Mouse (Mus musculus) embryonic facial prominence, embryonic 14.5 days (tissue): ENCODE results near the gene Fam241b. TPM values are rescaled to one million over a fixed set of nuclear protein-coding genes. Genes with fewer than 3 reads are reported as not detected.

Source experiments
- ATAC-seq: fragments of 200-750 bp; cut with Nextera tagmentation; 2 replicates; pipeline ENCODE4 v1.8.0; 2017; ENCODE audit warnings: low read depth, moderate number of reproducible peaks, moderate TSS enrichment
- DNase-seq: peaks from one replicate; pipeline ENCODE4 v3.0.0-alpha.2; 2015; ENCODE audit warnings: low spot score
- H3K27ac ChIP-seq: fragments of 300-500 bp; sonication (generic); replicated peaks from 2 replicates; pipeline ENCODE4 v1.5.1; 2014; ENCODE audit warnings: low read depth, mild to moderate bottlenecking, low read length, moderate library complexity
- H3K27me3 ChIP-seq: fragments of 300-500 bp; sonication (generic); replicated peaks from 2 replicates; pipeline ENCODE4 v1.6.1; 2014; ENCODE audit warnings: low read length; ENCODE audit not compliant: control insufficient read depth, insufficient read depth
- H3K36me3 ChIP-seq: fragments of 300-500 bp; sonication (generic); 2 replicates; pipeline ENCODE4 v1.6.1; 2014; ENCODE audit warnings: low read length, mixed read lengths; ENCODE audit not compliant: control insufficient read depth, insufficient read depth
- H3K4me1 ChIP-seq: fragments of 300-500 bp; sonication (generic); 2 replicates; pipeline ENCODE4 v1.6.1; 2014; ENCODE audit warnings: antibody characterized with exemption, low read length; ENCODE audit not compliant: control insufficient read depth, insufficient read depth
- H3K4me2 ChIP-seq: fragments of 300-500 bp; sonication (generic); 2 replicates; pipeline ENCODE4 v1.6.1; 2014; ENCODE audit warnings: low read depth, mild to moderate bottlenecking, low read length, moderate library complexity, mixed read lengths
- H3K4me3 ChIP-seq: fragments of 300-500 bp; sonication (generic); 2 replicates; pipeline ENCODE4 v1.5.1; 2014; ENCODE audit warnings: low read depth, mild to moderate bottlenecking, low read length
- H3K9ac ChIP-seq: fragments of 300-500 bp; sonication (generic); 2 replicates; pipeline ENCODE4 v1.6.1; 2014; ENCODE audit warnings: low read depth, mild to moderate bottlenecking, low read length, moderate library complexity, mixed read lengths
- H3K9me3 ChIP-seq: fragments of 300-500 bp; sonication (generic); 2 replicates; pipeline ENCODE4 v1.6.1; 2016; ENCODE audit warnings: low read length; ENCODE audit not compliant: control insufficient read depth
- WGBS: fragments of 180-500 bp; shearing (Covaris S2); extraction: QIAGEN DNeasy Blood & Tissue Kit; methylation state at CpG from one replicate; pipeline ENCODE4 v1.1.7; 2014; 5-methylcytosine and 5-hydroxymethylcytosine counted together
- polyA plus RNA-seq: library from polyadenylated mRNA; unstranded; fragments of >200 nt; fragmentation: Nextera tagmentation; extraction: Ambion mirVana; gene quantifications from 2 replicates; pipeline ENCODE4 v1.2.1, GENCODE M21; 2014

Fam241b gene
- polyA plus RNA-seq, 1 experiment from 2014 or later = 3.0 TPM

DNA sequence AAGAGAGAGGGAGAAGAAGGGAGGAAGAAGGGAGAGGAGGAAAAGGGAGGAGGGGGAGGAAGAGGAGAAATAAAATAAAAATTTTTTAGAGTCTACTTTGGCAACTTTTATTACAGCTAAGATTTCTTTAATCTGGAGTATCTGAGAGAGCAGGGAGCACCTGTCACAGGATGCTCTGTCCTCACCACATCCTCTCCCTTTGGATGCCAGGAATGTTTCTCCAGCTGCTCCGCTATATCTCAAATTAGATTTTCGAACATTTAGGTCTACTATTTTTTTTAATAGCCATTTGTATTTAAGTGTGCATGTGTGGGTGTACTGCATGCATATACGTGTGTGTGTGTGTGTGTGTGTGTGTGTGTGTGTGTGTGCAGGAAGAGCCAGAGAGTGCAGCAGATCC is 36.2 kb upstream of the Fam241b start:
- H3K4me3 ChIP-seq = no peak overlapping the region
- H3K4me2 ChIP-seq = no peak overlapping the region
- ATAC-seq = no peak
- no peak for DNase-seq
- no peaks in the 10 kb centered on the region for H3K4me1 ChIP-seq
- H3K27ac ChIP-seq = no peak overlapping the region
- no peaks in the 10 kb centered on the region for H3K9me3 ChIP-seq
- 0 out of 2 replicates have a peak, but pooled peaks cover under 1% of the 10 kb centered on the region for H3K27me3 ChIP-seq
- 89% methylated on average over 3 of the region's 3 CpGs for WGBS
- no peaks in the 10 kb centered on the region for H3K36me3 ChIP-seq
- H3K9ac ChIP-seq = no peak overlapping the region

DNA sequence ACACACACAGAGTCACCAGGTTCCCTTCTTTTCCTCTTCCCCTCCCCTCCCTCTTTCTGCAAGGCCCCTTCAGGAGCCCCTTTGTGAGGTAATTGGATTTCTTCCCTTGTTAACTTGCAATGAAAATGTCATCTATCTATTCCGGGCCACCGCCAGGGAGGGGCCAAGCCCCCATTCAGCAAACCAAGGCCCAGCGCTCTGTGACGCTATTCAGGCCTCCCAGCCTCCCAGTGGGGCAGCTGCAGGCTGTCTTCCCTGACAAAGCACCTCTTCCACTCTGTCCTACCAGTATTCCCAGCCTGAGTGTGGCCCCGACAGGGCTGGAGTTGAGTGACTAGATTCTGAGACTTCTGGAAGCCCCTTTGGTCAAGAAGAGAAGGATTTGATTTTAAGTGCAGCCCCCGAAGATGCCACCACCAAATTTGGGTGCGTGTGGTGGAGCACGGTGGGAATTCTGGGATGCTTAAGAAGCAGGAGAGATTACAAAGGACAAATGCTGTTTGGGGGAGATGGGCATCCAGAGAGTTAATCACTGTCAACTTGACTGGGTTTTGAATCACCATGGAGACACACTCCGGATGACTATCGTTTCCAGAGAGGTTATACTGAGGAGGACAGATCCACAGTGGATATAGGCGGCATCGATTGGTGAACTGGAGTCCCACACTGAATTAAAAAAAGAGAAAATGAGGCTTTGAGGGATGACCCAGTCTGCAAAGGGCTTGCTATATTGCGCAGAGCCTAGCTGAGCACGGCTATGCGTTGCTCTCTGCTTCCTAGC is 31.0 kb upstream of the Fam241b start:
- Histone ChIP-seq H3K4me1 (peaks cover 9% of the 10 kb centered on the region; the same call in 1 of the 2 replicates), H3K9ac (no peak overlapping the region), H3K4me3 (no peak overlapping the region), H3K36me3 (no peaks in the 10 kb centered on the region), H3K4me2 (no peak overlapping the region), H3K27ac (no peak overlapping the region), H3K27me3 (no peaks in the 10 kb centered on the region), H3K9me3 (no peaks in the 10 kb centered on the region)
- ATAC-seq (peak; percentile 47; the same call in 1 of the 2 replicates), DNase-seq (peak; percentile 13)
- WGBS = 43% methylated on average over 15 of the region's 15 CpGs

DNA sequence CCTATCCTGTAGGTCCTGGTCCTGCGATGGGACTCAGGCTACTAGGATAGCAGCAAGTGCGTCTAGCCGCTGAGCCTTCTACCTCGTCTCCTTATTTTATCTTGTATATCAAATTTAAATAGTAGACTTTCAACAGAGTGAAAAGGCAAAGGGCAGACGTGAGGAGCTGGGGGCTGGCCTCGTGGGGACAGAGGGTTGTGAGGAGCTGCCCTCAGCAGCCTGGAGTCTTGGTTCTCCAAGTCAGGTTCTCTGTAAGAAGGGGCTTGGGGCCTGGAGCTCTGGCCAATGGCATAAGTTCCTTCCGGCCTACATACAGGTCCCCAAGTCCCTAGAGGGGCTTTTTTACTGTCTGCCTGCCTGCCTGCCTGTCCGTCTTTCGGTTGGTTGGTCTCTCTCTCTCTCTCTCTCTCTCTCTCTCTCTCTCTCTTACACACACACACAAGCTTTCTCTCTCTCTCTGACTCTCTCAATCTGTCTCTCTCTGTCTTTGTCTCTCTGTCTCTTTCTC is 30.3 kb upstream of the Fam241b start:
- no peaks in the 10 kb centered on the region for H3K9me3 ChIP-seq
- H3K4me1 ChIP-seq = peaks cover 9% of the 10 kb centered on the region; the same call in 1 of the 2 replicates
- no peak overlapping the region for H3K27ac ChIP-seq
- no peaks in the 10 kb centered on the region for H3K36me3 ChIP-seq
- no peak overlapping the region for H3K4me3 ChIP-seq
- DNase-seq (no peak), ATAC-seq (no peak)
- no peak overlapping the region for H3K4me2 ChIP-seq
- H3K27me3 ChIP-seq = no peaks in the 10 kb centered on the region
- H3K9ac ChIP-seq = no peak overlapping the region
- WGBS = 28% methylated on average over 9 of the region's 9 CpGs

DNA sequence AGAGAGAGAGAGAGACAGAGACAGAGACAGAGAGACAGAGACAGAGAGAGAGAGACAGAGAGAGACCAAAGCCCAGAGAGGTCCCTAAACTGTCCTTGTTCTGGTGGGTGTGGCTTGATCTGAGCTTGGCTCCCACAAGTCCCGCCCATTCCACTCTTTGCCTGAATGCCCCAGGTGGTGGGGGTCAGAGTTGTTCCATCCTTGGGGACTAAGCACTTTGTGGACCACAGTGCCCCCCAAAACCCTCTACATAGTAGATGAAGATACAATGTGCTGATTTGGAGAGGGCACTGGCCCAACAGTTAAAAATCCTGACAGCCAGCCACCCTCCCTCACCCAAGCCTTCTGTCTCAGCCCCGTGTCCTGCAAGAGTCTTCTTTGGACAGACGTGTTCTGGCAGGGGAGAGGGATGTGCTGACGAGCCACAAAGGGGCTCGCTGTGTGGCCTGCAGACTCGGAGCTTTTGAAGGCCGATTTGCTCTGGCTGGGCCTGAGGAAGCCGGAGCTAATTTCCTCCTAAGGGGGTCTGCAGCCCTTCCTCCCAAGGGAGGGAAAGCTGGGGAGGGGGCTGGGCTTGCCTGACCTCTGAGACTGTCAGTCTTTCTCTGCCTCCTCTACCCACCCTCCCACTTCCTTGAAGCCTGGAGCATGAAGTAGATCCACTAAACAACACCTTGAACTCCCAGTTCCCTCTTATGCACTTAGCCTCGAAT is 29.3 kb upstream of the Fam241b start:
- no peak overlapping the region for H3K27ac ChIP-seq
- WGBS = 4% methylated on average over 8 of the region's 9 CpGs
- no peaks in the 10 kb centered on the region for H3K9me3 ChIP-seq
- no peak overlapping the region for H3K4me3 ChIP-seq
- no peak for ATAC-seq
- H3K36me3 ChIP-seq = no peaks in the 10 kb centered on the region
- DNase-seq = peak; percentile 12
- no peak overlapping the region for H3K4me2 ChIP-seq
- no peaks in the 10 kb centered on the region for H3K27me3 ChIP-seq
- no peak overlapping the region for H3K9ac ChIP-seq
- peaks cover 9% of the 10 kb centered on the region; the same call in 1 of the 2 replicates for H3K4me1 ChIP-seq

DNA sequence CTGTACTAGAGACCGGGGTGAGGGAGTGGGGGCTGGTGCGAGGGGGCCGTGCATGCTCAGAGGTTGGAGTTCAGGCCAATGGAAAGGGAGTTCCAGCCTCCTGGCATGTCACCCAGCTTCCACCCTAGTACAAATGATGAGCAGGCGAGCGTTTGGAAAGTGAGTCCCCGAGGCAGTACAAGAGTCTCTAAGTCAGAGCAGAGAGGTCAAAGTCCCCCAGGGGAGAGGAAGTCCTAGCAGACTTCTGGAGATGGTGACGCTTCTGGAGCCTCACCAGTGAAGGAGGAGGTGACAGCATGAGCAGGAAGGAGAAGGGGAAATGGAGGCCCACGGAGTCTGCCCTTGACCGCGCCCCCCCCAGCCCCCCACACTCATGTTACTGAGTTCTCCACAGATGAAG is 18.7 kb upstream of the Fam241b start:
- Histone ChIP-seq H3K9me3 (no peaks in the 10 kb centered on the region), H3K9ac (no peak overlapping the region), H3K27ac (no peak overlapping the region), H3K4me3 (no peak overlapping the region), H3K27me3 (no peaks in the 10 kb centered on the region), H3K4me1 (no peaks in the 10 kb centered on the region), H3K4me2 (no peak overlapping the region), H3K36me3 (no peaks in the 10 kb centered on the region)
- ATAC-seq = no peak
- WGBS = 40% methylated on average over 10 of the region's 10 CpGs
- DNase-seq = no peak

DNA sequence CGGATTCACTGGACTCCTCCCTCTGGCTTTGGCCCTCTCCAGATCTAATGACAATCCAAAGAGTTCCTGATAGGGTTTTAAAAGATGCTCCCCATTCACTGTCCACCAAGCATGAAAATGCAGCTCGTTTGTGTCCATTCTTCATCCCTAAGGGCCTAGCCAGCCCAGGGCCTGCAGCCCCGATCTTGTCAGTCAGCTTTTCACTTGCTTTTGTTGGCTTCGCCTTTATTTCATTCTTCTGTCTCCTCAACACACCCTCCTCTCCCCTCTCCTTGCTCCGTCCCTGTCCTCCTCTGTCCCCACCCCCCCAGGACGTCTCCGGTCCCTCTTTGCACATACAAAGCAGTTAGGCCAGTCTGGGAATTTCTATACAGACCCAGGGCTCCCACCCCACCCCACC is 6.2 kb upstream of the Fam241b start:
- Histone ChIP-seq H3K36me3 (no peaks in the 10 kb centered on the region), H3K4me1 (no peaks in the 10 kb centered on the region), H3K4me3 (no peak overlapping the region), H3K27me3 (no peaks in the 10 kb centered on the region), H3K27ac (no peak overlapping the region), H3K9ac (no peak overlapping the region), H3K9me3 (peaks cover 4% of the 10 kb centered on the region; the same call in 1 of the 2 replicates), H3K4me2 (no peak overlapping the region)
- 42% methylated on average over 6 of the region's 7 CpGs for WGBS
- no peak for ATAC-seq
- no peak for DNase-seq

DNA sequence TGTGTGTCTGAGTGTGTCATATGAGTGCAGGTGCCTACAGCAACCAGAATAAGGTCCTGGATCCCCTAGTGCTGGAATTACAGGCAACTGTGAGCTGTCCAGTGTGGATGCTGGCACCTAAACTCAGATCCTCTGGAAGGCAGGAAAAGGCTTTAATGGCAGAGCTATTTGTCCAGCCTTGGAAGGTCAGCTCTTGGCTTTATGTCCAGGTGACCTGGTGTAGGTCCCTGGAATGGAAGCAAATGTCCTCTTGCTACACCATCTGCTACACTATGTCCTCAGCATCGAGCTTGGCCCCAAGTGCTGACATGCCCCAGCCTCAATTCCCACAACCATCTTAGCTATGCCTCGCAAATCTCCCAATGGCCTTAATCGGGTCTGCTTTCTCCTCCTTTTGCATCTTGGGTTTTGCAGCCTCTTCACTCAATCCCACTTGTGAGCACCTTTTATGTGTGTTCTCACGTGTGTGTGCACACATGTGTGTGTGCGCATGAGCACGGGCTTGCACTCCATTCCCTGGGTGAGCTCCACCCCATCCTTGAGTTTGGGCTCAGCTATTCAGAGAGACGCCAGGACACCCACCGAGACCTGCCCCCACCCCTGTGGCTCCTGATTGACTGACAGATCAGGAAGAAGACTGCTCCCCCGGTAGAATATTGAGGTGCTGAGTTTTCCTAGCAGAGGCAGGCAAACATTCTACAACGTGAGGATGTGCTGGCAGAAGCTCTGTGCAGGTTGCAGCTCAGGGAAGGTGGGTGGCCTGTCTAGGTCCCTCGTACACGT is 3.9 kb upstream of the Fam241b start:
- Histone ChIP-seq H3K9me3 (no peaks in the 10 kb centered on the region), H3K9ac (no peak overlapping the region), H3K36me3 (no peaks in the 10 kb centered on the region), H3K4me1 (no peaks in the 10 kb centered on the region), H3K27me3 (no peaks in the 10 kb centered on the region), H3K27ac (no peak overlapping the region), H3K4me2 (no peak overlapping the region), H3K4me3 (no peak overlapping the region)
- no peak for DNase-seq
- 50% methylated on average over 12 of the region's 12 CpGs for whole genome bisulfite sequencing
- ATAC-seq = no peak

DNA sequence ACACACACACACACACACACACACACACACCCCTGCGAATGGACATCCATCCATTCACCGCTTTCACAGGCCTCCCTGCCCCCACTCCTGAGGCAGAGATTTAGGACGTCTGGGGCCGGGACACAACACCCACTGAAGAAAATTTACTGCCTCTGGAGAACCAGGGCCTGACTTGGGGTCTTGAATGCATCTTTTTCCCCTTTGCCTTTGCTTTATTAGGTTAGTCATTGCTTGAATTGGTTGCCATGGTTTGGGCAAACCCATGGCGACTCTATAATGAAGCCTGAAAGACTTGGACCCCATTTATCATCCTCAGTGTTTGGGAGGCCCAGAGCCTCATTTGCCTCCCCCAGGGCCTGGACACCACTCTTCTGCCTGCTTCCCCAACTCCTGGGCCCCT is 2.2 kb upstream of the Fam241b start:
- ATAC-seq (no peak), DNase-seq (no peak)
- Histone ChIP-seq H3K4me3 (no peak overlapping the region), H3K9me3 (no peaks in the 10 kb centered on the region), H3K36me3 (no peaks in the 10 kb centered on the region), H3K27ac (no peak overlapping the region), H3K9ac (no peak overlapping the region), H3K4me2 (no peak overlapping the region), H3K4me1 (no peaks in the 10 kb centered on the region), H3K27me3 (no peaks in the 10 kb centered on the region)
- 69% methylated on average over 5 of the region's 5 CpGs for WGBS
